Mouse (Mus musculus) lung, postnatal 14 days (tissue): ENCODE data around the gene Ccne1.

Experiments used
- DNase-seq: peaks from one replicate; pipeline ENCODE4 v3.0.0; 2021

The Ccne1 gene

DNA sequence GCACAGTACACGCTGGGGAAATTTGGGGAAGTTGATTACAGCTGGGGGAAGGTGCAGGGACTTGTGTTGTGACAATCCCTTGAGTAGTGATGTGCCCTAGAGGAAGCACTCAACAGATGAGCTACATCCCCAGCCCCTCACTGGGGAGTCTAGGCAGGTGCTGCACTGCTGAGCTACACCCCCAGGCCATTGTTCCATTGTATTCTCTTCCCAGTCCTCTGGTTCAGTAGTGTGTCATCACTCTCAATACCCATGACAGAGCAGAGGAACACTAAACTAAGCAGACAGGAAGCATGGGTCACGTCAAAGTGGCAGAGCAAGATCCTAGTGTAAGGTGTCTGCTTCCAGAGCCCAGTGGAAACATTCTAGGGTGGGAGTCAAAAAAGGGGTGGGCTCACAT is 14.2 kb downstream of the Ccne1 start:
- no peak for DNase-seq

- no peak for DNase-seq
These were observed 17.2 kb downstream of the Ccne1 start for GRCm38 (mm10) chr7:38089930-38090675.

DNA sequence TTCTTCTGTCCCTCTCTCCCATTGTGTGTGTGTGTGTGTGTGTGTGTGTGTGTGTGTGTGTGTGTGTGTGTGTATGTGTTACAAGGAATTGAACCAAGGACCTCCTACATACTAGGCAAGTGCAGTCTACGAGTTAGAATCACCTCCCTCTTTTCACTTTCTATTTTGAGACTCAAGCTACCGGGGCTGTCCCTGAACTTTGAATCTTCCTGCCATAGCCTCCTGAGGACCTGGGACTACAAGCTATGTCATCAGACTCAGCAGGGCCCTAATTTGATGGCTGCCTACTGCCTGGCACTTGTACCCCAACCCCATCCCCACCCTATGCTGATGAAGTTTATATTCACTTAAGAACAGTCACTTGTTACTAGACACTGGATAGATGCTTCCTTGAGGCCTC is 18.9 kb downstream of the Ccne1 start:
- no peak for DNase-seq

GRCm38 (mm10) chr7:38087856-38088255 is 19.5 kb downstream of the Ccne1 start:
- DNase-seq: no peak

- DNase-seq: no peak
These were observed 20.9 kb downstream of the Ccne1 start for GRCm38 (mm10) chr7:38086401-38086800.

DNA sequence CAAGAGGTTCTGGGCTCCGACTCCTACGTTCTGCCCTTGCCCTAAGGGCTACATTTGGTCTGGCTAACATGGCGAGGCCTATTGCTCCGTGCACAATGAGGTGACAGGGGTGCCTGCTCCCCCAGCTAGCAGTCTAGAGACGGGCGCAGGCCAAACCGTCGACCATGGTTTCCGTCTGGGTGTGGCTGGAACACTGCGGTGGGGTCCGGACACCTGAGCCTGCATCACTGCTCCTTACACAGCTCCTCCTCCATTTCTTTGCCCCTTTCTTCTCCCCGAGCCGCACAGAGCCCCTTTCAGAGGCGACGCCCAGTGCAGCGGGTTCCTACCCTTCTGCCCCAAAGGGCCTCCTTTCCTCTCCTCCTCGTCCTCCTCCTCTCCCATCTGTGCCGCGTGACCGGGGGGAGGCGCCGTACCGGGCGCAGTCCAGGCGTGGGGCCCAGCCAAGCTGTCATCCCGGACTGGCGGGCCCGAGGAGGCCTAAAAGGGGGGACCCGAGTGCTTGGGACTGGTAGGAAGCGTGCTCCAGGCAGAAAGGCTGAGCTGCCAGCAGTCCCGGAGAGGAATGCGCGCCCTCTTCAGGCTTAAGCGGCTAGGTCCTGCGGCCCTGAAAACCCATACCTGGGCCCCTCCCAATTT is 21.6 kb downstream of the Ccne1 start:
- peak; percentile 61 for DNase-seq

GRCm38 (mm10) chr7:38084778-38085572 is 22.4 kb downstream of the Ccne1 start:
- DNase-seq: peak; percentile 100

DNA sequence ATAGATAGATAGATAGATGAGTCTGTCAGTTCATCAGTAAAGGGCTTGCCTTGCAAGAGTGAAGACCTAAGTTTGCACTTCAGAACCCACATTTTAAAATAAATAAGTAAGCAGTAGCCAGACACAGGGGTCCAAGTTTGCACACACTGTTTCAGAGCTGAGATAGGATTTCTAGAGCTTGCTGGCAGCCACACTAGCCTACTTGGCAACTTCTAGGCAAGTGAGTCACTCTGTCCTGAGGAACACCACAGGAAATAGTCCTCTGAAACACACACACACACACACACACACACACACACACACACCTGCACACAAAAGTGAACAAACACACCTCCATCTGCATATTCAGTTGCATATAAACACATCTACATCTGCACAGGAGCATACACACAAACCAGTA is 24.4 kb downstream of the Ccne1 start:
- no peak for DNase-seq

DNA sequence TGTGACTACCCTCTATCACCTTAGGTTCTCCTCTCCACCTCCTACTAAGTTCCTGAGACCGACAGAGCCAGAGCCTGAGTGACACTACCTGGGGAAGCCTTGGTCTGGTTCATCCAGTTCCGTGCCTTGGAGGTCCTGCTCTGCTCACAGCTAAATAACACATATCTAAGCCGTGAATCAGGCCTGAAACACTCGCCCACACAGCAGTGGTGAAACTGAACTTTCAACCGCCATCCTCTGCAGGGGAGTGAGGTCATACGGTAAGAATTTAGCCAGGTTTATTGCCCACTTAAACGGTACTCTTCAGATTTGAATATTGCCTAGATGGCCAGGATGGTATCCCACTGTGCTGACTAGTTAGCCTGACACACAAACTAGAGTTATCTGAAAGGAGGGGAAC is 30.1 kb downstream of the Ccne1 start:
- no peak for DNase-seq

- no peak for DNase-seq
These were observed 31.8 kb downstream of the Ccne1 start for GRCm38 (mm10) chr7:38075487-38075886.

DNA sequence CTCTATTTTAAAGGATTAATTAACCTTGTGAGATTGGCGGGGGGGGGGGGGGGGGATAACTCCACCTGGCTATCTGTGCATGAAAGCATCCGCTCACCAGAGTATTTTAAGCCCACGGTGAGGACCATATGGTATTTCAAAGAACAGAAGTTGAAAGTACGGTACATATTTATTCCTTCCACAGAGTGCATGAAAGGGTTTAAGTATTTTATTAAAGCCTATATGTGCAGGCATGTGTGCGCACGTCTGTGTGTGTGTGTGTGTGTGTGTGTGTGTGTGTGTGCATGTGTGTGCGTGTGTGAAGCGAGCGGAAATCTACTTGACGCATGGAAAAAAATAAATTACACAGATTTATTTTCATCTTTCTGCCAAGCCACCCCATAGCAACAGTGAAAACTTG is 32.4 kb downstream of the Ccne1 start:
- DNase-seq: no peak

GRCm38 (mm10) chr7:38074514-38074913 is 32.8 kb downstream of the Ccne1 start:
- no peak for DNase-seq

- DNase-seq: peak; percentile 61
These were observed 33.6 kb downstream of the Ccne1 start for GRCm38 (mm10) chr7:38073782-38074181.

- no peak for DNase-seq
These were observed 36.3 kb downstream of the Ccne1 start for GRCm38 (mm10) chr7:38071065-38071464.

- DNase-seq: no peak
These were observed 36.7 kb downstream of the Ccne1 start for GRCm38 (mm10) chr7:38070663-38071062.

- DNase-seq: no peak
These were observed 42.9 kb downstream of the Ccne1 start for GRCm38 (mm10) chr7:38064431-38064830.

GRCm38 (mm10) chr7:38061060-38061970 is 46.0 kb downstream of the Ccne1 start:
- DNase-seq: peak; percentile 89

DNA sequence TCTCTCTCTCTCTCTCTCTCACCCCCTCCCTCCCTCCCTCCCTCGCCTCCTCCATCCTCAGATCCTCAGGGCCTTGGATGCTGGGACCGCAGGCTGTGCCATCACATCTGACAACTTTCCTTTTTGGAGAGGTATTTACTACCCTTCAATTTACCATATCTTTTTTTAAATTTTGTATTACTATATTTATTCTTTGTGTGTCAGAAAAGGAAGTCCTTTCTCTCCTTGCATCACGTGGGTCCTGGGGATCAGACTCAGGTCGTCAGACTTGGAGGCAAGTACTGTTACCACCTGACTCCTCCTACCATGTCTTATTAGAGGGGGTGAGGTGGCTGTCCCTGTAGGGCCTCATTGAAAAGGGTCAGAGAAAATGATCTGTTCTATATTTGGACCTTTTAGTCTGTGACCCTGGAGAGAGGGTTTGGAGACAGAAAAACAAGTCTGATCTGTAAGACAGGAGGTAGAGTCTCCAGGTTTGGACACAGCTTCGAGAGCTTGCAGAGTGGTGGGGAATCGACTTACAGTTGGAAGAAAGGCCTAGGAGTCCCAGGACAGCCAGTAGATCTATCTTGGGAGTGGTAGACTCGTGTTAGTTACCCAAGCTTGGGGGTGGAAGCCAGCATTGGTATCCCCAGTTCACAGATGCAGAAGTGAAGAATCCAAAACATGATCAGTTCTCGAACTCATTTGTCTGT is 47.6 kb downstream of the Ccne1 start:
- no peak for DNase-seq

DNA sequence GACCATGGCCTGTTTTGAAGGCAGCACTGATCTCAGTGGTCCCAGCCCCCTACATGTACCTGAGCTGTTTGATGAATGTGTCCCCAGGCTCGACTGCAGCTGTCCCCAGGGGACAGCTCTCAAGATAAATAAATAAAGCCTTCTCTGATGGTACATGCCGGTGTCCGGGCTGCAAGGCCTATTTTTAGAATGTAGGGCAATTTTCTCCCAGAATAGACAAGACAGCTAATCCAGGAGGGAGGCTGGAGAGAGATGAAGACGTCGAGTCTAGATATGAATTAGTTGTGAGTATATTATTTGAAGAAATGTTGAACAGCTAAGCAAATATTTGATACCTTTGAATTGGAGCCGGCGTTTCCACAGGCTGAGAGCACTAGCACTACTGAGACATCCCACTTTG is 48.2 kb downstream of the Ccne1 start:
- no peak for DNase-seq

GRCm38 (mm10) chr7:38055996-38056395 is 51.3 kb downstream of the Ccne1 start:
- no peak for DNase-seq

DNA sequence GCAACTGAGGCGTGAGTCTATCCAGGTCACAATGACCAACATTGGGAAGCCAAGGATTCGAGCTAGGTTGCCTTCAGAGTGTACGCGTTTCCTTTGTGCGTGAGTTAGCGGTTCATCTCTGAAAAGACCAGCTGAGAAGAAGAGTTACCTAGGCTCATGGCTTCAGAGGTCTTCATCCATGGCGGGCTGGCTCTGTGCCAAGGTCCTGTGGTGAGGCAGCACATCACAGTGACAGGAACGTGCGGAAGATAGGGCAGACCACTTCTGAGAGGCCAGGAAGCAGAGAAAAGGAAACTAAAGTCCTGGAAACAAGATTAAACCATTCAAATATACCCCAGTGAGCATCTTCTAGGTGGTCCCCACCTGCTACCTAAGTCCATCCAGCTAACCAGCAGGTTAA is 53.1 kb downstream of the Ccne1 start:
- DNase-seq: no peak
